In the genomic region with DNA sequence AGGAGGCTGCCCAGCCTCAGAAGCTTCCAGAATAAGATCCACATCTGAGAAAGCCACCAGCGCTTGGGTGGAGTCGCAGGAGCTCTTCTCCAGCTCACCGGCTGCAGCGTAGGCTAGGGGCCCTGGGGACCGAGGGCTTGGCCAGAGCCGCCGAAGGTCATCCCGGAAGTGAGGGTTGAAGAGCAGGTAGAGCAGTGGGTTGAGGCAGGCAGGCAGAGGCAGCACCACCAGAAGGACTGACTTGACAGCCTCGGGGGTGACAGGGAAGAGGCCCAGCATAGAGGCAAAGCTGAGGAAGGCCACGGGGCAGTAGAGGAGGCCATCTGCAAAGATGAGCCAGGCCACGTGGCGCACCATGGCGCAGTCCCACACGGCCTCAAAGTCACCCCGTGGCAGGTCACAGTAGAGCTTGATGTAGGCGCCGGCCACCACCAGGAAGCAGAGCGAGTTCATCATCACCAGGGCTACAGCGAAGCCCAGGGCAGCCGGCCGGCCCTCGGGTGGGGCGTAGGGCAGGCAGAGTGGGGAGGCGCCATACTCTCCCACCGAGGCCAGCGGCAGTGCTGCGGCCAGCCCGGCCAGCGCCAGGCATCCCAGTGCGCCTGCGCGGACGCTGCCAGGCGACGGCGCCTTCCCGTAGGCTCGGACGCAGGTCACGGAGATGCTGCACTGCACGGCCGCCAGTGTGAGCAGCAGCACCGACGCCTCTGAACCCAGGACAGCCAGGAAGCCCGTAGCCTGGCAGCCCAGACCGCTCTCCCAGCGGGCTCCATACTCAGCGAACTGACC, we compare ENCODE assay signal across 8 mouse cellular contexts. TPM values are rescaled to one million over a fixed set of nuclear protein-coding genes. Genes with fewer than 3 reads are reported as not detected.
DNase-seq lines count a peak whose midpoint lies in the region; ATAC-seq lines count a peak whose summit lies in the region.

No protein-coding gene starts in this region.

- 30% methylated on average over 48 of the region's 48 CpGs for WGBS in intestine, embryonic 15.5 days

- intact Hi-C loops in gastrocnemius, postnatal 36 days (cut with DNase I) = no loop called here
- intact Hi-C loops in left cerebral cortex, postnatal 36 days (cut with DNase I) = no loop called here

- H3K4me2 ChIP-seq in intestine, embryonic 15.5 days (replicated peaks) = peak overlapping the region; percentile 89

- peak; percentile 44 for DNase-seq in gastrocnemius, adult 18-20 months (ENCODE audit: low spot score)
- DNase-seq in gastrocnemius, postnatal 25 days = no peak
- peak; percentile 38 to 45 for DNase-seq in gastrocnemius, postnatal 36 days
- peak; percentile 60 to 68 for DNase-seq in left cerebral cortex, postnatal 36 days (ENCODE audit: low spot score in 2 of 2)
- DNase-seq in right cerebral cortex, adult 2 months (ENCODE audit: low spot score in 2 of 2) = peak; percentile 58 to 61

- H3K9ac ChIP-seq in intestine, embryonic 15.5 days = peak overlapping the region; percentile 30; the same call in 1 of the 2 replicates

- H3K27me3 ChIP-seq in intestine, embryonic 15.5 days (replicated peaks) = 0 out of 2 replicates have a peak, but pooled peaks cover 4% of the 10 kb centered on the region

- no peak overlapping the region for H3K27ac ChIP-seq in intestine, embryonic 15.5 days

- no peaks in the 10 kb centered on the region for H3K9me3 ChIP-seq in intestine, embryonic 15.5 days

- peak overlapping the region; percentile 38 for H3K4me3 ChIP-seq in intestine, embryonic 15.5 days (replicated peaks)

- peak; percentile 36 for ATAC-seq in common myeloid progenitor, adult 5-6 weeks (replicated peaks; ENCODE audit: low read depth, poor library complexity, severe bottlenecking)
- peak; percentile 88 for ATAC-seq in intestine, embryonic 15.5 days
- ATAC-seq in megakaryocyte progenitor cell, adult 5-6 weeks (replicated peaks; ENCODE audit: poor library complexity) = peak; percentile 30

- no peaks in the 10 kb centered on the region for H3K36me3 ChIP-seq in intestine, embryonic 15.5 days

- H3K4me1 ChIP-seq in intestine, embryonic 15.5 days (replicated peaks) = peaks cover 8% of the 10 kb centered on the region

RNA-seq across cellular contexts. Expression of a gene that starts 25.0 kb away (rescaled TPM):
- 1 to 10 TPM; 5.5 to 6.6 TPM for total RNA-seq in gastrocnemius, adult 18-20 months (2021)
- 1 to 10 TPM; 6.5 to 8.7 TPM for total RNA-seq in gastrocnemius, postnatal 25 days (2021)
- 21.7 and 23.0 TPM in 2 replicates for total RNA-seq in common myeloid progenitor, adult 5-6 weeks (2017)
- total RNA-seq in gastrocnemius, postnatal 36 days (2021) = 1 to 10 TPM; 6.5 to 9.5 TPM
- 31.1 and 31.9 TPM in 2 replicates for polyA plus RNA-seq in intestine, embryonic 15.5 days (2015; fragmentation: Nextera tagmentation; extraction: Ambion mirVana)
- 1 to 10 TPM; 2.4 to 4.2 TPM for total RNA-seq in left cerebral cortex, postnatal 36 days (2021)
- total RNA-seq in megakaryocyte progenitor cell, adult 5-6 weeks (2015) = 53.3 and 56.6 TPM in 2 replicates
- 16.1 and 20.1 TPM in 2 replicates for total RNA-seq in megakaryocyte progenitor cell, adult 5-6 weeks (2017)

RNA-seq across cellular contexts. Expression of a gene that starts 31.6 kb away (rescaled TPM):
- total RNA-seq in gastrocnemius, adult 18-20 months (2021) = 100 to 1,000 TPM; 152 to 171 TPM
- total RNA-seq in gastrocnemius, postnatal 25 days (2021) = 100 to 1,000 TPM; 193 to 200 TPM
- 7.3 and 9.0 TPM in 2 replicates for total RNA-seq in common myeloid progenitor, adult 5-6 weeks (2017)
- total RNA-seq in gastrocnemius, postnatal 36 days (2021) = 100 to 1,000 TPM; 170 to 182 TPM
- polyA plus RNA-seq in intestine, embryonic 15.5 days (2015; fragmentation: Nextera tagmentation; extraction: Ambion mirVana) = 18.0 and 19.3 TPM in 2 replicates
- total RNA-seq in left cerebral cortex, postnatal 36 days (2021) = 10 to 100 TPM; 75.6 to 88.7 TPM
- total RNA-seq in megakaryocyte progenitor cell, adult 5-6 weeks (2015) = 7.4 and 7.5 TPM in 2 replicates
- total RNA-seq in megakaryocyte progenitor cell, adult 5-6 weeks (2017) = 5.6 and 7.8 TPM in 2 replicates

Comparison
In these comparisons a context has a peak if more than half of its experiments do, and no peak if none do; other contexts are left out.
1. ATAC-seq: peak in every context shown above with its lines; median percentile 88 in intestine, embryonic 15.5 days; 36 in common myeloid progenitor, adult 5-6 weeks; 30 in megakaryocyte progenitor cell, adult 5-6 weeks.